Mouse (Mus musculus) liver, adult 2 months (tissue): ENCODE measurements around the gene Krt79.

Source experiments
- CTCF ChIP-seq: fragments of 200-500 bp; IDR thresholded peaks from 2 replicates; pipeline ENCODE4 v1.5.1; 2011; ENCODE audit warnings: low read depth, low read length, control low read depth
- POLR2A ChIP-seq: fragments of 200-500 bp; IDR thresholded peaks from 2 replicates; pipeline ENCODE4 v1.6.1; 2011; ENCODE audit warnings: low read length, control low read depth; ENCODE audit not compliant: insufficient read depth; ENCODE audit errors: extremely low read depth

GRCm38 (mm10) chr15:101925041-101925440, 15.1 kb downstream of the Krt79 start:
- TF ChIP-seq CTCF, result no peak
- no peak for TF ChIP-seq POLR2A
